Mouse (Mus musculus): ENCODE measurements at regions not wholly inside any gene's neighbourhood (a gene's known extent, or its start where the extent isn't known, plus 50 kb on each side); places are given as distances from the start of the nearest gene placed in this dataset.

- no peak for TF ChIP-seq CTCF (IDR thresholded peaks at IDR 0.05; ENCODE audit: borderline replicate concordance, insufficient read depth, low read length)
- no peak for TF ChIP-seq POLR2A (IDR thresholded peaks at IDR 0.05; ENCODE audit: low read depth, low read length)
Measured at GRCm38 (mm10) chr17:74120969-74121368, 73.3 kb upstream of the Srd5a2 start.

Measured in embryonic fibroblast, embryonic 13.5 days (primary cell).